Mouse (Mus musculus): ENCODE results near the gene Gm9936.

The Gm9936 gene

GRCm38 (mm10) chr5:114836886-114837285, 21.6 kb downstream of the Gm9936 start:
- DNase-seq: no peak

- DNase-seq: no peak
These were observed 28.7 kb downstream of the Gm9936 start for GRCm38 (mm10) chr5:114829740-114830139.

- DNase-seq: no peak
These were observed 31.1 kb downstream of the Gm9936 start for GRCm38 (mm10) chr5:114827427-114827826.

GRCm38 (mm10) chr5:114825978-114826691, 32.3 kb downstream of the Gm9936 start:
- no peak for DNase-seq

GRCm38 (mm10) chr5:114824197-114824596, 34.3 kb downstream of the Gm9936 start:
- peak; percentile 38 for DNase-seq

GRCm38 (mm10) chr5:114822796-114823688, 35.4 kb downstream of the Gm9936 start, which contains the start of gene 1500011B03Rik:
Gene 1500011B03Rik (minus strand): TSS chr5:114823468.
- DNase-seq: peak; percentile 74

- DNase-seq: no peak
These were observed 40.4 kb downstream of the Gm9936 start for GRCm38 (mm10) chr5:114818124-114818523.

GRCm38 (mm10) chr5:114816599-114816998, 41.9 kb downstream of the Gm9936 start:
- no peak for DNase-seq

GRCm38 (mm10) chr5:114813525-114814181, 44.8 kb downstream of the Gm9936 start:
- DNase-seq: peak; percentile 88

GRCm38 (mm10) chr5:114809826-114810225, 48.7 kb downstream of the Gm9936 start:
- no peak for DNase-seq

- DNase-seq: no peak
These were observed 49.2 kb downstream of the Gm9936 start for GRCm38 (mm10) chr5:114809181-114809756.

GRCm38 (mm10) chr5:114808385-114808784, 50.1 kb downstream of the Gm9936 start:
- DNase-seq: no peak

- DNase-seq: no peak
These were observed 50.6 kb downstream of the Gm9936 start for GRCm38 (mm10) chr5:114807893-114808292.

- DNase-seq: no peak
These were observed 51.0 kb downstream of the Gm9936 start for GRCm38 (mm10) chr5:114807468-114807867.

- DNase-seq: no peak
These were observed 51.4 kb downstream of the Gm9936 start for GRCm38 (mm10) chr5:114807063-114807462.

GRCm38 (mm10) chr5:114806636-114807035, 51.8 kb downstream of the Gm9936 start:
- DNase-seq: no peak

All from layer of hippocampus, adult 9-11 months (tissue).